Mouse (Mus musculus) lung, adult 2 months (tissue): ENCODE data around the gene Gbp2b.

Source experiments
- CTCF ChIP-seq: fragments of 200-500 bp; IDR thresholded peaks from 2 replicates; pipeline ENCODE4 v1.5.1; 2011; ENCODE audit warnings: mild to moderate bottlenecking, low read length, control low read depth; ENCODE audit not compliant: insufficient read depth
- POLR2A ChIP-seq: fragments of 200-500 bp; IDR thresholded peaks from 2 replicates; pipeline ENCODE4 v1.6.1; 2011; ENCODE audit warnings: low read depth, mild to moderate bottlenecking, control low read depth, low read length, borderline replicate concordance; ENCODE audit errors: extremely low read depth

GRCm38 (mm10) chr3:142650205-142650604, 55.6 kb downstream of the Gbp2b start:
- TF ChIP-seq CTCF = no peak
- no peak for TF ChIP-seq POLR2A
